Mouse (Mus musculus) brain, embryonic 14.5 days (tissue): ENCODE data around the gene Rpl7l1. TPM values are rescaled to one million over a fixed set of nuclear protein-coding genes. Genes with fewer than 3 reads are reported as not detected.

Source experiments
- DNase-seq: peaks from one replicate; pipeline ENCODE4 v3.0.0-alpha.2; 2011; ENCODE audit warnings: low read depth
- CTCF ChIP-seq: fragments of 200-500 bp; IDR thresholded peaks from 2 replicates; pipeline ENCODE4 v1.5.1; 2012; ENCODE audit warnings: inconsistent platforms, mild to moderate bottlenecking, moderate library complexity, borderline replicate concordance; ENCODE audit not compliant: insufficient read depth, insufficient read length; ENCODE audit errors: extremely low read depth
- POLR2A ChIP-seq: fragments of 200-500 bp; IDR thresholded peaks from 2 replicates; pipeline ENCODE4 v1.6.1; 2012; ENCODE audit warnings: mild to moderate bottlenecking, inconsistent platforms, borderline replicate concordance; ENCODE audit not compliant: poor library complexity, insufficient read depth, insufficient read length, severe bottlenecking; ENCODE audit errors: extremely low read depth
- polyA plus RNA-seq: library from polyadenylated mRNA; depleted of rRNA; stranded (reverse); fragments of >200 nt; gene quantifications from 2 replicates; pipeline ENCODE4 v1.2.3, GENCODE M21; 2012

The Rpl7l1 gene
- polyA plus RNA-seq, 1 experiment: 68.7 TPM

GRCm38 (mm10) chr17:46750580-46750979 is 31.9 kb downstream of the Rpl7l1 start:
- no peak for TF ChIP-seq POLR2A
- TF ChIP-seq CTCF: no peak

DNA sequence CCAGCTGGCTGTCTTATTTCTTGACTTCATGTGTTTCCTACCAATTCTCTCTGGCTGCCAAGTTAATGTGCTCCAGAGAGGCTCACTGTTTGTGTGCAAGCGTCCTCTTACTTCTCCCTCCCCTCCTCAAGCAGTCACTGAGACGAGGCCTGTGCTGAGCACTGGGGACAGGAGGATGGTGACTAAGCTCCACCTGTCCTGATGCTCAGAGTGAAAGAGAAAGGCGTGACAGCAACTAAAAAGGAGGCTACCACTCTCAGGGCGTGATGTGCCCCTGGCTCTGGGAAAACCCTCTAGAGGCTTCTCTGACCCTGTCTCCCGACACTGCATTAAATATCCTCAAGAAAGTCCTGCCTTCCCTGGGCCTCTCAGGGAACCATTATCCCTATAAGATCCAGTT is 33.2 kb downstream of the Rpl7l1 start:
- no peak for DNase-seq
- TF ChIP-seq CTCF (no peak), POLR2A (no peak)

More at GRCm38 (mm10) chr17:46750580-46750979, 31.9 kb downstream of the Rpl7l1 start:
- no peak for DNase-seq

GRCm38 (mm10) chr17:46747806-46748205 is 34.7 kb downstream of the Rpl7l1 start:
- TF ChIP-seq POLR2A (no peak), CTCF (no peak)
- no peak for DNase-seq

GRCm38 (mm10) chr17:46747234-46747633 is 35.2 kb downstream of the Rpl7l1 start:
- no peak for DNase-seq
- TF ChIP-seq POLR2A (no peak), CTCF (no peak)

DNA sequence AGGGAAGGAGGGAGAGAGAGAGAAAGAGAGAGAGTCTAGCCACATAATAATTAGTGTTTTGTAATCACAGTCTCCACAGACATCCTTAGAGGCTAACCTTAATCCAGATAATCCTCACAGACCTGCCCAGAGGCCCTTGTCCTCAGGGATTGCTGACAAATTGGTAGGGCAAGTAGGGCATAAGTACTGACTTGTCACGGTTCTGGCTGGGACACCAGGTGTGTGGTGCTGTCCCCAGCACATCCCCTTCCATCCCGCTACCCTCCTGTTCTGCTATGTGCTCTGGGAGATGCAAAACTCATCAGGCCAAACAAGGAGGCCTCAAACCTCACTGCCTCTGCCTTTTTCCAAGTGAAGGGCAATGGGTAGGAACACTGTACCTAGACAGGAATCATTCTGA is 37.0 kb downstream of the Rpl7l1 start:
- TF ChIP-seq CTCF: no peak
- TF ChIP-seq POLR2A: no peak

DNA sequence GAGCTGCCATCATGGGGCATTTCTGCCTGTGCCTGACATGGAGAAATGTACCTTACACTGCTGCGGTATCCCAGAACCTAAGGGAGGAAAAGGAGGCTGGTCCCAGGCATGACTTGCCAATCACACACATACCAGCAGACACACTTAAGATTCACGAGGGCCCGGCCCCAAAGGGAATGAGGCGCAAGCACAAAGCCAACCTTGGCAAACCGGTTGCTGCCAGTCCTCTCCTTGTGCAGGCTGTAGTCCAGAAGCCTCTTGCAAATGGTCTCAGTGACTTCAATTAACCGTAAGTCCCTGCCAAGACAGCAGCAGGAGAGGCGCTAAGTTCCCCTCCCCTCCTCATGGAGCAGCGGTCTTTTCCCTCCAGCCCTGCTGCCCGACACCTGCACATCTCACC is 39.5 kb downstream of the Rpl7l1 start:
- DNase-seq: no peak
- TF ChIP-seq POLR2A: no peak
- no peak for TF ChIP-seq CTCF

More for the DNA sequence above, 37.0 kb downstream of the Rpl7l1 start:
- DNase-seq: no peak

GRCm38 (mm10) chr17:46741305-46741704 is 41.2 kb downstream of the Rpl7l1 start:
- DNase-seq: no peak
- TF ChIP-seq POLR2A (no peak), CTCF (no peak)

- DNase-seq: peak; percentile 11
- TF ChIP-seq CTCF (peak; percentile 49), POLR2A (no peak)
These were observed 46.3 kb downstream of the Rpl7l1 start for GRCm38 (mm10) chr17:46736160-46736559.

- no peak for DNase-seq
- no peak for TF ChIP-seq POLR2A
- no peak for TF ChIP-seq CTCF
These were observed 47.2 kb downstream of the Rpl7l1 start for GRCm38 (mm10) chr17:46735287-46735686.

DNA sequence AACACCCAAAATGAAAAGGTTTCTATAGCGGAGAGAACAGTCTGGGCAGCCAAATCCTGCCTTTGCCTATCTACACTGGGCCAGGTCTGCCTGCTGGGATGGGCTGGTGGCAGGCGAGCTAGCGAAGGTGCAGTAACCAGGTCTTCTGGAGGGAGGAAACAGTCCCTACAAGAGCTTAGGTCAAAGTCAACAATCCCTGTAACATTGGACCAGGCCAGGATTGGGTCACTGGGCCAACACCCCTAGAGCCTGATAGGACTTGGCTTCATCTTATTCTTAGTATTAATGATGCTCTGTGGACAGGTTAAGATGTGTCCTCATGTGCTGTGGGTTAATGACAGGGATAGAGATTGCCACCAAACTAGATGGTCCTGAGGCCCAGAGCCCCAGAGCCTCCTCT is 48.4 kb downstream of the Rpl7l1 start:
- TF ChIP-seq POLR2A: no peak
- no peak for TF ChIP-seq CTCF
- no peak for DNase-seq

DNA sequence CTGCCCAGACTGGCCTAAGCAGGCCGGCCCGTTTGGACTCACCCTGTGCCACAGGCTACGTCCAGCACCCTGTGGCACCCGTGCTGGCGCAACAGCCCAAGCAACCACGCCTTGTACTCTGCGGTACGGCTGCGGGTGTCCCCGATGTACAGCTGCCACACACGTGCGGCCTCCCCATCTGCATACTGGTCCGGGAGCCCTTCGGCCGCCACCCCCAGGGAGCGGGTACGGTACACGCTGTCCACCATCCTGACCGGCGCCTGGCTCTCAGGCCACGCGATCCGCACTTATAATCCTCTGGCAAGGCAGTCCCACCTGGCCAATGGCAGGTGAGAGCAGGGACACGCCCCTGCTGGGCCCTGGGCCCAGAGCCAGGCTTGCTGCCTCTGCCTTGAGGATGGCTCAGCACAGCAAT is 53.6 kb downstream of the Rpl7l1 start, which contains the start of gene Gnmt:
Gene Gnmt (minus strand): TSS at position 265 of the 415 bp plus-strand sequence.
- no peak for DNase-seq
- no peak for TF ChIP-seq CTCF
- TF ChIP-seq POLR2A: no peak

- DNase-seq: no peak
- no peak for TF ChIP-seq CTCF
- no peak for TF ChIP-seq POLR2A
These were observed 54.0 kb downstream of the Rpl7l1 start for GRCm38 (mm10) chr17:46728496-46728895.

GRCm38 (mm10) chr17:46728021-46728420 is 54.5 kb downstream of the Rpl7l1 start:
- DNase-seq: no peak
- TF ChIP-seq POLR2A: no peak
- peak; percentile 43 for TF ChIP-seq CTCF

- DNase-seq: no peak
- TF ChIP-seq CTCF (no peak), POLR2A (no peak)
These were observed 55.2 kb downstream of the Rpl7l1 start for GRCm38 (mm10) chr17:46727271-46727670.
